Mouse (Mus musculus): ENCODE measurements around the gene Catsper2.

- TF ChIP-seq CTCF (IDR thresholded peaks at IDR 0.05; ENCODE audit: low read depth) (peak; percentile 99), EP300 (IDR thresholded peaks at IDR 0.05; ENCODE audit: low read depth) (no peak)
Measured at GRCm38 (mm10) chr2:121354820-121355592, 58.6 kb downstream of the Catsper2 start, which contains the start of gene Ppip5k1.

Measured in liver, embryonic 14.5 days (tissue).